Mouse (Mus musculus) testis, postnatal 10 days (tissue): ENCODE data around the gene Pcsk1.

Source experiments
- DNase-seq: peaks from one replicate; pipeline ENCODE4 v3.0.0; 2021; ENCODE audit warnings: low spot score

Pcsk1 gene

DNA sequence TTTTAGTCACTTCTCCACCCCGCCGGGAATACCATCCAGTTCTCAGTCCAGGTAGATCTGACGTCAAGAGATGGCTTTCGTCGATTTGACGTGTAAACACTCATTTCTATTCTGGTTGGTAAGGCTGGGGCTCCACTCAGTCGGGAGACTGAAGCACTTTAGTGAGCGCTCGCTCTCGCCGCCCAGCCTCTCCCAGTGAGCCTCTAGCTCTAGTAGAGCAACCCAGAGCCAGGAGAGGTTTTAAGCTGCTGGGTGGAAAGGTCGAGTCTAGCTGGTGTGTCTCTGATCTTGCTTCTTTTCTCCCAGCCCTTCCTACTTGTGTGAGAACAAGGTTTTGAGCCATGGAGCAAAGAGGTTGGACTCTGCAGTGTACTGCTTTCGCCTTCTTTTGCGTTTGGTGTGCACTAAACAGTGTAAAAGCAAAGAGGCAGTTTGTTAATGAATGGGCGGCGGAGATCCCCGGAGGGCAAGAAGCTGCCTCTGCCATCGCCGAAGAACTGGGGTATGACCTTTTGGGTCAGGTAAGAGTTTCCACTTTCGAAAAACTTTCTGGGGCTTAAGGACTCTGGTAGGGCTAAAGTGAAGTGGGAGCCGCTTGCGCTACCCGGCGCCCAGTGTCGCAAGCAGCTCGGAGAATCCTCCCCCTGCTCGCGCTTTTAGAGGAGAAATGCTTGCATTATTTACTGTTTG lies at the start of gene Pcsk1:
Gene Pcsk1, plus strand, starts transcription at position 106 of the 690 bp plus-strand sequence.
- DNase-seq: no peak

DNA sequence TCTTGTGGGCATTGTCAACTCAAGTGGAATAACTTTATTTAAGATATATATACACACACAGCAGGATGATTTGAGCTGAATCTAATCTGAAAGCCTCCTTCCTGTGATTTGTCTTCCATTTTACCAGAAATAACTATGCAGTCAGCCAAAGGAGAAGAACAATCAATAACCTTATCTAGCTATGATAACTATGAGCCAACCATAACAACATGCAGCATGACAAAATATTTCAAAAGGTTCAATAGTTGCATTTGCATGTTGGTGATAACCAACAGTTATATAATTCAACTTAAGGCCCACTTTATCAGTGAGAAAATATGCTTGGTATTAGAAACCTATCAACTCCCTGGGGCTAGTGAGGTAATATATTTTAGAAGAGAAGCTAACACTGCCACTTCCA lies 30.8 kb upstream of the Pcsk1 start:
- DNase-seq: no peak

DNA sequence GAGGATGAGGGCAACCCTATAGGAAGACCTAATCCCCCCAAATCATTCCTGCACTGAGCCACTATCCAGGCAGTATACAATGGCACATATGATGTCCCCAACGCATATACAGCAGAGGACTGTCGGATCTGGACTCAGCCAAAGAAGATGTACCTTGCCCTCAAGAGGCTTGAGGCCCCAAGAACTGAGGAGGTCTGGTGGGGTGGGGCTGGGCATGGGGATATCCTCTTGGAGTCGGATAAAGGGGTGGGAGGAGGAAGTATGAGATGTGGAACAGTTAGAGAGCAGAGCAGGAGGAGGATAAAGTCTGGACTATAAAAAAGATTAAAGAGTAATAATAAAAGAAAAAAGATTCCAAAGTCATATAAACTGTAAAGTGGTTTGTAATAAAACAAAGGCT lies 25.7 kb upstream of the Pcsk1 start:
- DNase-seq: no peak

DNA sequence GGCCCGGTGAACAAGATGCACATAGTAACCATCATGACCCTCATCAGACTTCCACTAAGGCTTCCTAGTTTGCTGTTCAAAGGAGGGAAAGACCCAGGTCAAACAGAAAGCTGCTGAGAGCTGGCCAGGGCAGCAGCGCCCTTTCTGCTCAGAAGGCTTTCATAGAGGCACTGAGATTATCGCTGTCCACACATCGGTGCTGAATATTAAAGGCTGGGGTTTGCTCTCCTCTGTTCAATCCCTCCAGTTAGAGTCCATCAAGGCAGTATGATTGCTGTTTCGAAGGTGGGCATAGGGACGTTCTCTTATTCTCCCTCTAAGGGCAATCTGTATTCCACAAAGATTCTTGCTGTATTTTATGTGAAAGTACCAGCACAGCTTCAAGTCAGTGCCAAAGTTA lies 1.0 kb upstream of the Pcsk1 start:
- DNase-seq: peak; percentile 49

DNA sequence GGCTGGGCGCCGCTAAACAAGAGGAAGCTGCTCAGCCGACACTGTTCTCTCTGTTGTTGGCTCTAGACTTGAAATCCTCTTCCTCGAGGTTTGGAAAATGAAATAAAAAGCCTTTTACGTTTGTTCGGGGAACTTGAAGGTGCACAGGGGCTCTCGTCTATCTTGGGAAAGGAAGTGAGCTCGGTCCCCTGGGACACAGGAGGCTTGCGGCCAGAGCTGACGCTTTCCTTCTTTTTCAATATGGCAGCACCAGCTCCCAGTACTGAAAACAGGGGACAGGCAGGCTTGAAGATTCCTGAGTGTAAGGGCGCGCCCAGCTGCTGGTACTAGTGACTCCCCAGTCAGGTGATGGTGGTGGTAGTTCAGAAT lies 769 bp downstream of the Pcsk1 start:
- no peak for DNase-seq

DNA sequence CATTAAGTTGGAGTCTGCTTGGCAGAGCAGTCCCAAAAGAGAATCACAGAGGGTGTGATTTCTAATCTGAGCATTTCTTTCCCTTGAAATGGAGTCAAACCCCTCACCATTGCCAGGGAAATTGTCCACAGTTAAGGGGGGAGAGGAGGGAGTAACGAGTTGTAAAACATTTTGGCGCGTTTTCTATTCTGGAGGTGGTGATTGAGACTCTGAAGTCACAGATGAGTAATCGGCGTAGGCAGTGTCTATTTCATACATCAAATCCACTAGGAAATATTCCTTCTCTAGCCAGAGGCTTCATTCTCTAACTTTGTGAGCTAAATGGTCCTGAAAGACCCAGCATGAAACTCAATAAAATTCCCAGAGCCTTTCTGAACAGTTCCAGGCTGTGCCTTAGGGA lies 1.4 kb downstream of the Pcsk1 start:
- DNase-seq: no peak

DNA sequence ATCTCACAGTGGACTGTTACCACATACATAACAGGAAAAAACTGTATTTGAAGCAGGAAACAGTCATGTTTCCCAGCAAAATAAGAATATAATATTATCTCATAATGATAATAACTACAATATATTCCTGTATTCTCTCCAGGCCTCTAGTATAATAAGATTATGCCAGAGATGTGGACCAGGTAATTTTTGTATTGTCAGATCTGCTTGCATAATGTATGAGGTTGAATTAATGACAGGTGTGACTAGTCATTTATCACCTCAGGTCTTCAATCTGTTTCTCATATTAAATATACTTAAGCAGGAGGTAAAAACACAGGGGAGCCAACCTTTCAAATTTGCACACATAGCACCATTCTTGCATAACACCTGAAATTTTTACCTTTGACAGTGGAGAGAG lies 5.9 kb downstream of the Pcsk1 start:
- no peak for DNase-seq

DNA sequence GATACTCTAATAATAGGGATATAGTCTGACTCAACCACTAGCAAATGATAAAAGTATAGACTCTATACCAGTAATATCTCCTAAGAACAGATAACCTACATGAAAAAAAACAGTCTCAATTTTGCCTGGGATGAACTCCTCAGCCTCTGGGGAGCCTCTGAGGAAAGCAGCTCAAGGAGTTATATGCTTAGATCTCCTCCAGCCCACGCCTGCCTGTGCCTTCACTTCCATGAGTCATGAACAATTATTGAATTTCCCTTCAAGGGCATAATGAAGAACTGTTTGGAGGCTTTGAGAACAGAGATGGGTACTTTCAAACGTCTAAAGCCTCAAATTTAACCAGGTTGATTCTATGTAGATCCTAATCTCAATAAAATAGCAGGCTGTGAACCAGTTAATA lies 23.5 kb downstream of the Pcsk1 start:
- no peak for DNase-seq

DNA sequence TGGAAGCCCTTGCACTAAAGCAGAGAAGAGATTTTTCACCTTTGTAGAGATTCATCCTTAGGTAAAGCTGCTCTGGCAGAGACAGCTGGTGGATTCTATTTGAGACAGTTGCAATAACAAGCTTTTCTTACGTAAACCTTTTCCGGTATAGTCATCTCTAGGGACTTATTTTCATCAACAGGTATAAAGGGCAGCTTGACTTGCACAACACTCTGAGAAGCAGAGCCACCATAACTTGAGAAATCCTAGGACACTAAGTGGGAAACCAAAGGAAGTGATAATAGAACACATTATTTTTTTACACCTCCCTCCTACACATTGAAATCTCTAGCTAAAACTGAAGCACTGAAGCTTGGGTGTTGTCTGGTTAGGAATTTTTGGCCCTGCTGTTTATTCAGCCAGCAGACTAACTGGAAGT lies 24.4 kb downstream of the Pcsk1 start:
- DNase-seq: no peak

DNA sequence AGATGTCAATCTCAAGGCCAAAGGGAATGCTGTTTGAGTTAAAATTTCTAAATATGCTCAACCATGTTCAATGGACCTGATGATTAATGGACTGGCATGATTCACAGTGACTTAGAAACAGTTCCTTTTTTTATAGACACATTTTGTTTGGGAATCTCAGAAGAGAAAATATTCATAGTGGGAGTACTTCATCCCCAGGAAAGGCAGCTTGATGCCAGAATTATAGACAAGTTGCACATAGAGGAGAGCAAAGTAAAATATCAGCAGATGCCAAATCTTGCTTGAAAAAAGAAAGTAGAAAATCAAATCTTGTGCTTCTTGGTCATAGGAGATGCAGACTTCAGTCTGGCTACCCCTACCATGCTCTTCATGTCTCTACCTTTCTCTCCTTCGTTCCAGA lies 25.2 kb downstream of the Pcsk1 start:
- no peak for DNase-seq

DNA sequence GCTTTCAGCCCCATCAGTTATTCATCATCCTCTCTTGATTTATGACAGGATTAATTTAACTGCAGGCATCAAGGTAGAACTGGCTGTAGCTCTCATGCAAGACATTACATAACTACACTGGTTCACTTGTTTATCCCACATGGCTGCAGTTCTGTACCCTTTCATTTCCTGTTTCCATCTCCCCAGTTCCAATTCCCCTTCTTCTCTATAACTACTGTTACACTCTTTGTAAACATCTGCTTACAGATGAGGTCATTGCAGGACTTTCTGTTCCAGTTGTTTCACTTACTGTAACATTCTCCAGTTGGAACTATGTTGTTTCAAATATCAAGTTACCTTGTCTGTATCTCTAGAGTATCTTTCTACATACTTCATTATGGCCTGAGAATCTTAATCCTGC lies 46.2 kb downstream of the Pcsk1 start:
- no peak for DNase-seq

DNA sequence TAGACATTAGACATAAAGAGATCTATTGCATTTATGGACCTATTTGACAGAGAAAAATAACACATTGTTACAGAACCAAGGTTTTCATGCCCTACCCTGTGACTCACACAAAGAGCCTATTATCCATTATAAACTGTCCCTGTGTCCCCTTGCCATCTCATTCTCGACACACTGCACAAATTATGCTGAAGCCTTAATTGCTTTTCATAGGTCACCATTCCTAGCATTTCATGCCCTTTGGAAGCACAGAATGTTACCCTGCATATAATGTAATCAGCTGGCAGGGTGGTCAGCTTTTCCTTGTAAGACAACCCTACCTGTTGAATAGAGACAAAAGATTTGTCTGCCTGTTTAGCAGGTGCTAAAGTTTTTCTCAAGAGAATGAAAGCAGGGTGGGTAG lies 71.0 kb downstream of the Pcsk1 start:
- DNase-seq: no peak

DNA sequence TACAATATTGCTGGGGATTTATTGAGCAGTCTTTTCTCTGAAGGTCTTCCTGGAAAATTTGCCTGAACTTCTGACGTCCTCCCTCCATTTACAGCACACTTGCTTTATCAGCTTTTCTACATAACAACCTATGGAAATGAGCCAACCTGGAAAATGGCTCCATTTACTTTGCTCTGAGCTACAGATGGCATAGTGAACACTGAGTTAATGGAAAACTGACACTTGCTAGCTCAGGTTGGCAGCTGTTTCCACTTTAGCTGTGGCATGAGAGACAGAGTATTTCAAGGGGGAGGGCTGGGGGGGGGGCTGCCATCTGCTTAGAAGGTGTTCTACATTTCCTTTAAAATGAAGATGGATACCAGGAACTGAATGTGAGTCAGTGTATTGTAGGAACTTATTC lies 73.8 kb downstream of the Pcsk1 start:
- DNase-seq: no peak
